Mouse (Mus musculus): ENCODE results near the gene Scg3.
"Not testable (repeated sequence)": the region's sequence is repeated elsewhere in the genome, so short reads cannot be mapped to it uniquely, and the experiment has no call there.

The Scg3 gene

DNA sequence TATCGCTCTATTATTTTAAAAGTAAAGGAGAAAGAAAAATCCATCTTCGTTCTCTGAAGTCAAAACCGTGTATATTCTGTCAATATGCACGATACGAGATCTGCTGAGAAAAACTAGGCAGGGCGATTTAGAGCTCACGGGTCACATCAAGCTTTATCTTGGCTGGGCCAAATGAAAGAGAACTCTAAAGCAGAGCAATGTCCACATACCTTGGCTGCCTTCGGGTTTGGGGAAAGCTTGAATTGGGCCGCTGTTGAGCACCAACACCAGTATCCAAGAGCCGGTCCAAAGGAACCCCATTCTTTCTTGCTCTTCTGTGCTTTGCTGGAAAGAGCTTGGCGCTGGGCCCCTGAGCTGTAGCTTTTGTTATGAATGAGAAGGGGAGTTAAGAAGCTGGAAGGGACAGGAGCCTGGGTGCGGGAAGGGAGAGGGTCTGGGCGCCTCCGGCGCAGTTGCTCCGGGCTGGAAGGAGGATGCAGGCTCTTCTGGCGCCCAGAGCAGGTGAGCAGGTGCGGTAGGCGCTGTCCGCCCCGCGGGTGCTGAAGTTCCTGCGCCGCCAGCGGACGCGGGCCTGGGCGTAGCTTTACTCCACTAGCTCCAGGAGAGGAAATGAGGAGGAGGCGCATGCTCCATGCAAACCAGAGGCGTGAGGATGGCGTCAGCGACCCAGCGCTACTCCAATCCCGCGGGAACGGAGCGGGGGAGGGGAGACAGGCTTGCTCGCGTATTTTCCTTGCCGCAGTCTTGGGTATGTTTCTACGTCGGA, at the start of gene Scg3:
Gene Scg3, minus strand, starts transcription at position 631 of the 766 bp plus-strand sequence.
- peak; percentile 93 for DNase-seq (ENCODE audit: low spot score in 2 of 2)

DNA sequence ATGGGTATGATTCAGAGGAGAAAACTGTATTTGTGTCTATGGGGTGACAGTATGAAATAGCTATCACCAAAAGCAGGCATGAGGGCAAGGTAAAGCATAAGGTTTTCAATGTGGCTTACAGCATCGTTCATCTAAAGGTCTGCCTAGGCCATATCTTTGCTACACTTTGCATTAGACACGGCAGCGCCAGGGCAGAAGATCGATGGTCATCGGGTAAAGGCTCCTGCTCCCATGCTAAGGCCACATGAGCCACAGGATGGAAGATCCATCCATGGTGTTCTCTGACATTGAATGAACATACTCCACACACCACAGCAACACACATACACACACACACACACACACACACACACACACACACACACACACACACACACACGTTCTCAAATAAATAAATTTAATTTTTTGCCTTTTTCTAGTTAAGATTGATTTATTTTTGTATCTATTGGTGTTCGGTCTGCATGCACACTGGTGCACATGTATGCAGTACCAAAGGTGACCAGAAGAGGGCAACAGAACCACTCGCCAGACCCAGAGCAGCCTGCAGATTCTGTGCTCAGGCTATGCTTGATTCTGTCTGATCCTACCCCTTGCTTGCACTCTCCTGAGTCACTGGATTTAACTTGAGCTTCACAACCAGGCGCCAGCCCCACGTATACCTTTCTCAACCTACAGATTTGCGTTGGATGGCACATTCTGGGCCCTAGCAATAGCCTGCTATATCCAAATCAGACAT, 36.3 kb upstream of the Scg3 start:
- peak in 1 of 2 experiments; percentile 44 for DNase-seq (ENCODE audit: low spot score in 2 of 2)

DNA sequence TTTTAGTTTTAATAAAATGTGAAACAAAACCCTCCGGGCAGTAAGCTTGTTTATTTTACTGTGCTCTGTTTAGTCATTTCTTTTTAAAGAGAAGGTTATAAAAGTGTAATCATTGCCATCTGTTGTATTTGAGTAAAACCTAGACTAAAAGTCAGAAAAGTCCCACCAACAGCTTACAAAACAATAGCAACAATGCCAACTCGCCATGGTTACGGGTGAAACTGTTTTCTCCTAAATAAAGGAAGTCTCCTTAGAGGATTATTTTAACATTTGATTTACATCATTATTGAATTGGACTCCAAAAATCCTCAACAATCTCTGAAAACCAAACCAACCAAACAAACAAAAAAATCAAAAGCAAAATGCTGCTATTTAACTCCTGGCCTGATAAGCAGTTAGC, 35.6 kb upstream of the Scg3 start:
- no peak for DNase-seq (ENCODE audit: low spot score in 2 of 2)

DNA sequence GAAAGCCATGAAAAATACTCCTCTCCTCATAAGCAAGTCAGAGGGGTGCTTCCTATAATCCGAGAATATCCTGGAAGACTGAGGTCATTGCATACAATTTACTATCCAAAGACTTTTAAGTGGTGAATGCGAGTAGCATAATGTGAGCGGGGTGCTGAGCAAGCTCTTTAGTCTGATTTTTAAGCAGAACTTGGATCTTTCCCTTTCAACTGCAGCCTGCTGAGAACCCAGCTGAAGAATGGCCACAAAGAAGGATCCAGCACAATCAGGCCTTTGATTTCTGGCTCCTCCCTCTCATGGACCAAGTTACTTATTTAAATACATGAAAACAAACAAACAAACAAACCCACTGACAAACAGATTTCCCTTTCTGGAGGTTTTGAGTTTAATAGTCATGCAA, 916 bp upstream of the Scg3 start:
- DNase-seq (ENCODE audit: low spot score in 2 of 2), result no peak

DNA sequence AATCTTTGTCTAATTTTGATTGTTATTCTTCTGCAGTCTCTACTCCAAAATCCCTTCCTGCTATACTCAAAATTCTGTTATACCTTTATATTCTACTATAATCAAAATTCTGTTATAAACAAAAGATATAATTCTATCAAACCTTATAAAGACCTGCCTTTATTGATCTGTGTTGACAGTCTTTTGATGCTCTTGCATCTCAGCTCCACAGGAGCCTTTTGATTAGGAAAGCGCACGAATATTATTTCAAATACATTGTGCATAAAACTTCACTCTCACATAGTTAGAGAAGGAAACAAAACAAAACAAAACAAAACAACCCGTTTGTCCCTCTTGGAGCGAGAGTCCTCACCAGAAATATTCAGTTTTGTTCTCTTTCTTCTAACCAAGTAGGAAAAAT, 436 bp upstream of the Scg3 start:
- no peak for DNase-seq (ENCODE audit: low spot score in 2 of 2)

DNA sequence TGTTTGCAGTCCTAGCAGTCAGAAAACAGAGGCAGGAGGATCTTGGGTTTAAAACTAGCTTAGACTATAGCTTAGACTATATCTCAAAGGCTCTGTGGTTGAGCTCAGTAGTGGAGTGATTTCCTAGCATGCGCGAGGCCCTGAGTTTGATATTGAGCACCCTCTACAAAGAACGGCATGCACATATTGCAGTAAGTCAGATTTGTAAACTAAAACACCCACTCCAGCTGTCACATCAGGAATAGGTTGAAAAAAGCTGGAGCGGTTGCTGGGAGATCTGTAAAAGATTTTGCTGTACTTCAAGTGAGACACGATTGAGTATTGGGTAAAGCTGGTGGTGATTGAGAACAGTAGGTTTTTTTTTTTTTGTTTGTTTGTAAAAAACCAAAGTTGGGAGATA, 3.2 kb downstream of the Scg3 start:
- no peak for DNase-seq (ENCODE audit: low spot score in 2 of 2)

DNA sequence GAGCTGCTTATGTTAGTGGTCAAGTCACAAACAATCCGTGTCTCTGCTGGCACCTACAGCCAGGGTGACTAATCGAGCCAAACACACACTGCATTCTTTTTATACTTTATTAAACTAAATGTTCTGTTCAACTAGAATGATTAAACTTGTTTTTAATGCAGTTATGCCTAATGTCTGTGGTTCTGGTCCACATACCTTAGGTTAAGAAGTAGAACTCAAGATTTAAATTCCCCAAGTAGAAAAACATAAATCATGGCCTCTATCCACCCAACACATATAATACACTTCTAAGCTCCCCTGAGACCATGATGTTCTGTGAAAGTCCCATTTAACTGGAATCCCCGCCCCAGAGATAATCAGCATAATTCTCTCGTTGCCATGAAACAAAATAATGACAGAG, 4.2 kb downstream of the Scg3 start:
- DNase-seq (ENCODE audit: low spot score in 2 of 2), result no peak

DNA sequence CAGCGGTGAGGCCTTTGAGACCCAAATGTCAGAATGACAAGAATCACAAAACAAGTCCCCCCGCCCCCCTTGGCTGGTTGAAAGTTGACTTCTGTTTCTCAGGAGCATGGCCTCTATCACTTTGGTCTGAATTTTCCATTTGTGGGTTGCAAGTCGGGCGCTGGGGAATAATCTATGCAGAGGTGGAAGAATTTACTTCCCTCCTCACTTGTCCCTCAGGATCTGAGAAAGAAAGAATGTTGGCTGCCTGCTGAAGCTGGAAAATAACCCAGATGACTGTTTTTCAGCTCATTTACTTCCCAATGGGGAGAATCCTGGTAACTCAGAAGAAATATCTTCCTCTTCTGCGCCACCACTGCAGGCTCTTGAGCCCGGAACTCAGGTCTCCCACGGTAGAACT, 5.5 kb downstream of the Scg3 start:
- DNase-seq (ENCODE audit: low spot score in 2 of 2), result no peak

DNA sequence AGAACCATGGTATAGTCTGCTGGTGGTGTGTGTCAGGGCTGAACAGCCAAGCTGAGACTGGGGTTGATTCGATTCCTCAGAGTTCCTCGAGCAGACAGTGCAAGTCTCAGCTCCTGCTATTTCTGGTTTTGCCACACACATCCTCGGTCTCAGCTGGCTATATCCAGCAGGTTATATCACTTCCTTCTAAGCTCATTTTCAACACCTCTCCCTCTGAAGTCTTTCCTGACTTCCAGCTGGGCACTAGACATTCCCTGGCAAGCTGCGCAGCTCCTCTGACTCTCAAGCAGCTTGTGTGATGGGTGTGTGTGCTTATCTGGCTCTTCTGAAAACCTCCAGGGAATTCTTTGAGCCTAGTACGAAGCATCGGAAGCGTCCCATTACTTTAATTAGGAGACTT, 7.6 kb downstream of the Scg3 start:
- DNase-seq (ENCODE audit: low spot score in 2 of 2), result peak in 1 of 2 experiments; percentile 44

DNA sequence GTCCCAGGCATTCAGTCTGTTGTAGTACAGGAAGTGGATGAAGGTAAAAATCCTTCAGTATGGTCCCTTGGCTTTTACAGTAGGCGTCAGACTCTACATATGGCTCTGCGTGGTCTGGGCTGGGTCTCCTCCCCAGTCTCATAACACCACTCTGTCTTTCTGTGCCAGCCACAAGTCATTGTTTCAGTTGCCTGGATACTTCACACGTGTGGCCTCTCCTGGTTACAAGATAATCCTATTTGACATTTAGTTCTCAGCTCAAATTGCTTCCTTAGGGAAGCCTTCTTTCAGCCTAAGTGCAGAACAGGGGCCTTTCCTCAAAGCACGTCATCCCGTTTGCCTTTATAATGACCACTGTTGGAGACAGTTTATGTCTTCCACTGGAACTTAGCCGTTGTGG, 11.1 kb downstream of the Scg3 start:
- DNase-seq (ENCODE audit: low spot score in 2 of 2), result no peak

DNA sequence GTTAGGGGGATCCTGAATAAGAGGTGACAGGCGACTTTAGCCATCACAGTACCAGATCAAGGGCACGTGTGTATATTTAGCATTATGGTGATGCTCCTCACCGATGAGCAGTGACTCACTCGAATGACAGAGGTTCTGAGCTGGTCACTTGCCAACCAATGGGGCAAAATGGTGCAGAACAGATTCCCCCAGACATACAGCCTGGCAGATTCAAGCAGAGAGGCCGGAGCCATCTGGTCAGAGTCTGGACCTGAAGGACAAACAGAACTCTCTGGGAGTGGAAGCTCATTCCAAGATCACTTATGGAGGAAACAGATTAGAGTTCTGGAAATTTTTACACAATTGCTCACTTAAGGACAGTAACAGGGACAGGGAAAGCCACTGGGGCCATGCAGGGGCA, 17.2 kb downstream of the Scg3 start:
- DNase-seq (ENCODE audit: low spot score in 2 of 2), result no peak

DNA sequence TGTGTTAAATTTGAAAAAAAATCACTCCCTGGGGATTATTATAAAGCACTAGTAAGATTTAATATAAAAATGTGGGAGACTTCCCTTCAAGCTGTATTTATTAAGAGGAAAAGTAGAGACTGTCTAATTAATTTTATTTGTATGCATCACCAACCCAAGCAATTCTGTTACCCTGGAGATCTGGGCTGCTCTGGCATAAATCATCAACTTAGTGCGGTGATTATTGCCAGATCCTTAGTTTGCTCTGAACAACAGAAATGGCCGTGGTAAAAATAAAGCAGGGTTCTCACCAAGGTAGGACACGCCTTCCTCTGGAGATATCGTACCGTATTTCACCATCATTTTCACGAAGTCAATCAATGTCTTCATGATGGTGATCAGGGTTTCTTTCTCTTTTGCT, 18.5 kb downstream of the Scg3 start:
- DNase-seq (ENCODE audit: low spot score in 2 of 2), result no peak

DNA sequence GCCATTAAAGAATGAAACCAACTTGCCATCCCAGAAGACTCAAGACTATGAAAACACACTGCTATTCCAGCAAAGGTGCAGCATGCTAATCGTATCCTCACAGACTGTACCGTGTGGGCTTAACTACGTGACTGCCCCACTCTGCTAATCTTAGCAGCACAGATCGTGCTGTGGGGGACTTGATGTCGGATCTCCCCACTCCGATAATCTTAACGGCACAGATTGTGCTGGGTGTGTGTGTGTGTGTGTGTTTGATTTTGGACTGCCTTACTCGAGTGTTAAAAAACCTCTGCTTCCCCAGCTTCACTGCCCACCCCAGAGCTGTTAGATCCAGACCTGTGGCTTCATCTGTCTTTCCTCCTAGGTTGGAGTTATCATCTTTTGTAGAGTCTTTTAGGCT, 22.9 kb downstream of the Scg3 start:
- peak; percentile 17 to 29 for DNase-seq (ENCODE audit: low spot score in 2 of 2)

DNA sequence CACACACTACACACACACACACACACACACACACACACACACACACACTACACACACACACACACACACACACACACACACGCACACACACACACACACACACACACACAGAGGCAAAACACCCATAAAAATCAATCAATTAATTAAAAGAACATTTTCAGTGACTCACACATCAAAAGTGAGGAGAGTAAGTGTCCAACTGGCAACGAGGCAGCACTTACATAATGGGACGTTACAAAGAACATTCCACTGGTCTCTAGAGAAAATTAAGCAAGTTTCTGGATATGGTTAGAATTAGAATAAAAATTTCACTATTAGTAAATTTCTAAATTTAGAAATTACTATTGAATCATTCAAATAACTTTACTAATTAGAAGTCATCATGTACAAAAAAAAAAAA, 27.4 kb downstream of the Scg3 start:
- DNase-seq (ENCODE audit: low spot score in 2 of 2), result not testable (repeated sequence)

DNA sequence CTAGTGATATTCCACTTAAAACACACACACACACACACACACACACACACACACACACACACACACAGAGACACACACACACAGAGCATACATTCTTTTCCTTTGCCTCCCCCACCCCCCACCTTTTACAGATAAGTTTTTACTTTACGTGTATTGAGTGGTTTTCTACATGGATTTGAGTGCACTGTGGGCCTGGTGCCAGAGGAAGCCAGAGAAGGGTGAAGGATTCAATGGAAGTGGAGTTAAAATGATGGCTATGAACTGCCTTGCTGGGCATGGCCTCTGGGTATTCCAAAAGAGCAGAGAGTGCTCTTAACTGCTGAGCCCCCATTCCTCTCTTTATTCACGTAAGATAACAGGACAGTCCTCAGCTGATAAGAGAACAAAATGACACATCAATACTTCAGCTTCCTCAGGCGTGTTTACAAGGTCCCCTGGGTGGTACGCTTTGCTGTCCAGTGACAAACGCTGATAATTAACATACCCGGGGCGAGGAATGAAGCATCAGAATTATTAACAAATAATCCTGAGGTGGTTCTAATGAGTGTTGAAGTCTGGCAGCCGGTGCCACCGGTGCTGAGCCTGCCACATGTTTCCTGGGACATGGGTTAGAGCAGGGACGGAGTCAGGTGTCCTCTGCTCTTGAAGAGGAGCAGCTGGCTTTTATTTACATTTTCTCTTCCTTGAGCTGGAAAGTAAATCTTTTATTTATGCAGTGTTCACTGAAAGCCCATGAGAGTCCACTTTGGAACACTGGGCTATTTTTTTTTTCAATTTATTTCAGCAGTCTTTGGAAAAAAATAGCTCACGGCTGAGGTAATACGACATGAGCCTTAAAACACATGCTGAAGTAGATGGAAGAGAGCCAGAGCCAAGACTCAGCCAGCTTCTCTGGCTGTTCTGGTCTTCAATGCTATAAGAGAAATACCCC, 29.6 kb downstream of the Scg3 start:
- DNase-seq (ENCODE audit: low spot score in 2 of 2), result no peak

DNA sequence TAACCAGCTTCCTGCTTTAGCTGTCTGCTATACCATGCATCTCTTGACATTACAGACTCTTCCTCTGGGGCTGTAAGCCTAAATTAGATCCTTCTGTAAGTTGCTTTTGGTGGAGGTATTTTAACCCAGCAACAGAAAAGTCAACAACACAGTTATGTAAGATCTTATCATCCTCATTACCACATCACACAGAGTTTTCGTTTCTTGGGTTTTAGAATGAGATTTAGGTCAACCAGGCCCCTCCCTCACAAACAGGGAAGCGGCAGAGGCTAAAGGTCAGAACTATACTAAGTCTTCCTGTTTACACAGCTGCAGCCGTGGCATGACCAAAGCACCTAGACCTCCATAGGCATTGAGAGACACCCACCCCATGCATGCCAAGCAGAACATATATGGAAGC, 38.5 kb downstream of the Scg3 start:
- DNase-seq (ENCODE audit: low spot score in 2 of 2), result no peak

DNA sequence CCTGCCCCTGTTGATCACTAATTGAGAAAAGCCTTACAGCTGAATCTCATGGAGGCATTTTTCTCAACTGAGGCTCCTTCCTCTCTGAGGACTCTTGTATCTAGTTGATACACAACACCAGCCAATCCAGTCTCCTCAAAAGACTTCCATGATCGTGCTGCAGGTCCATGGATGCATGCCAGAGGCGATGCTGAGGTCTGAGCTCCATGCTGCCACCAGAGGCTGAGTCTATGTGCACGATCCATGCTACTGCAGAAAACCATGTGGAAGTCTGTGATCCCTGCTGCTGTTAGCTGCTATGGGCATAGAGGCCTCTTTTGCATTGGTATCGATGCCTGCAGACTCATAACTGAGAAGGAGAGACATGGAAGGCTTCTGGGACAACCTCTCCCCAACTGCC, 49.6 kb downstream of the Scg3 start:
- DNase-seq (ENCODE audit: low spot score in 2 of 2), result no peak

DNA sequence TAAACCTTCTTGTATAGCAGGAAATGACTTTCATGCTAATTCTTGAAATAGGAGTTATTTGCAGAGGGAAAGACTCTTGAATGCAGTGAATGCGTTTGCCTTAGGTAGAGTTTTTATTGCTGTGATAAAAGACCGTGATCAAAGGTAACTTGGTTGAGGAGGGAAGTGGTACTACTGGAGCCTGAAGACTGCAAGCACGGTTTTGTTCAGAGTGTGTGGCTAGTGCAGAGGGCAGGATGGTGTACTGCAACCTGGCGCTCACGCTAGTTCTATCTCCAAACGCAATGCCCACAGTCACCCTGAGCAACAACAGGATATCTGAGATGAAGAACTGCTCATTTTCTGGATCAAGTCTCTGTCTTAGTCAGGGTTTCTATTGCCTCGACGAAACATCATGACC, 50.3 kb downstream of the Scg3 start:
- no peak for DNase-seq (ENCODE audit: low spot score in 2 of 2)

DNA sequence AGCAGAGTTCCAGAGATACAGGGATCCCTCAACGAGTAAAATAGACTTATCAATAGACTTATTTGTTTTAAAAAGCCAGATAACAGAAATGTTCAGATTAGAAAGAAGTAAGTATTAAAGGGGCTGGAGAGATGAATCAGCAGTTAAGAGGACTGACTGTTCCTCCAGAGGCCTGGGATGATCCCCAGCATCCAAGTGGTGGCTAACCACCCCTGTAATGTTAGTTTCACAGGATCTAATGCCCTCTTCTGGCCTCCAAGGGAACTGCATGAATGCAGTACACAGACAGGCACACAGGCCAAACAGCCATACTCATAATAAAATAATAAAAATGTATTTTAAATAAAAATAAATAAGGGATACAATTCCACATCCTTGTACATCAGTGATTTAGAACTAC, 51.0 kb downstream of the Scg3 start:
- no peak for DNase-seq (ENCODE audit: low spot score in 2 of 2)

DNA sequence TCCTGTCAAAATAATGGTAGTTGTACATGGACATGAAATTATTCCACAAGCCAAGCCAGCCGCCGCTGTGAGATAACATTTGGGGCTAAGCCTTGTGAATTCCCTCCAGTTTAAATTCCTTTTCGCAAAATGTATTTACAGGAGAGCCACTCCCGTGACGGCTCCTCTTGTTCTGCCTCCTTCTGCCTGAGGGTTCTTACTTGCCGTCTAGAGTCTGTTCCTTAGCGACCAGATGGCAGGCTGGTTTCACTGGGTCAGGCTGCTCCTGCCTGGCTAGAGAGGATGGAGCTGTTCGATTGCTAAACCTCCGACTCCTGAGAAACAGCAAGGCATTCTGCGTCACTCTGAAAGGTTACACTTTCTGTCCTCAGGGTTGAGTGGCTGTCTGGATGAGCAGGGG, 51.7 kb downstream of the Scg3 start:
- no peak for DNase-seq (ENCODE audit: low spot score in 2 of 2)

DNA sequence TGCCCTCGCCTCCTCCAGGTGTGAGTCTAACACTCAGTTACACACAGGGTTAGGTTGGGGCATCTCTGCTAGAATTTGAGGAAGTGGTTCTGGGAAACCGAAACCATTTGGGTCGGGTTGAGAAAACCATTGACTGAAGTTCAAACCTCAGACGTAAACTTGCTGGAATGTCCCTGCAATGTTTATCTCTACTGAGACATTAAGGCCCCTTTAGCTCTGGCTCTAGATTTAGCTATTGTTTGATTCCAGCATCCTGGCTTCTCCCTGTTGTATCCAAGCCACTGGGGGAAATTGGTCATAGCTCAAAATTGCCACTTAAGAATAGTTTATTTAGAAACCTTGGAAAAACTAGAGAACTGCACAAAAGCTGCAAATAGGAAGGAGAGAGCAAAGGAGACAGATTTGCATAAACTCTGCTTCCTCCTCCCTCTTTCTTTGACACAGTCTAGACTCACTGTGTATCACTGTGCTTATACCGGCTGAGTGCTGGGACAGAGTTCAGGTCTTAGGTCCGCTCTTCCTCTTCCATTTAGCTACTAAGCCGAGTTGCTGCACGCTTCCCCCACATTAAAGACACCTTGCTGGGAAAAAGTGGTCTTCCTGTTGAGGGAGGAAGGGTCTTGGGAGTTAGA, 52.9 kb downstream of the Scg3 start:
- DNase-seq (ENCODE audit: low spot score in 2 of 2), result no peak

DNA sequence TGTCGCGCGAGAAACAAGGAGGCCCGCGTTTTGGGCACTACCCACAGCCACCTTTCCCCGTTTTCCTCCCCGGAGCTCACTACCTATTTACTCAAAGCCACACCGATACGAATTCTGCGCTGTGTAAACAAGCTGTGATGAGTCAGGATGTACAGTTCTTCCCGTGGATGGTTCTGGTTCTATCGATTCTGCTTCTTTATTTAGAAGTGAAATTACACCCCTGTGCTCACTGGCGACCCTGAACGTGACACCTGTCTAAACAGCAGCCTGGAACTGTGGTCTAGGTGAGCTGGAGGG, 57.6 kb downstream of the Scg3 start:
- DNase-seq (ENCODE audit: low spot score in 2 of 2), result no peak

Measured in frontal cortex, postnatal 10 days (tissue).